Mouse (Mus musculus) embryonic facial prominence, embryonic 12.5 days (tissue): Measurements from ENCODE around the gene Parp2. TPM values are rescaled to one million over a fixed set of nuclear protein-coding genes. Genes with fewer than 3 reads are reported as not detected.
"Not testable (repeated sequence)": the region's sequence is repeated elsewhere in the genome, so short reads cannot be mapped to it uniquely, and the experiment has no call there.

Experiments
- ATAC-seq: fragments of 200-750 bp; cut with Nextera tagmentation; 2 replicates; pipeline ENCODE4 v1.8.0; 2017; ENCODE audit not compliant: insufficient number of reproducible peaks, insufficient read depth, low FRiP score, low TSS enrichment
- H3K27ac ChIP-seq: fragments of 300-500 bp; sonication (generic); 2 replicates; pipeline ENCODE4 v1.5.1; 2016; ENCODE audit warnings: mild to moderate bottlenecking
- H3K27me3 ChIP-seq: fragments of 300-500 bp; sonication (generic); 2 replicates; pipeline ENCODE4 v1.6.1; 2016; ENCODE audit warnings: mild to moderate bottlenecking, moderate library complexity
- H3K36me3 ChIP-seq: fragments of 300-500 bp; sonication (generic); 2 replicates; pipeline ENCODE4 v1.6.1; 2016; ENCODE audit warnings: mild to moderate bottlenecking
- H3K4me1 ChIP-seq: fragments of 300-500 bp; sonication (generic); 2 replicates; pipeline ENCODE4 v1.6.1; 2016
- H3K4me2 ChIP-seq: fragments of 300-500 bp; sonication (generic); replicated peaks from 2 replicates; pipeline ENCODE4 v1.6.1; 2016; ENCODE audit warnings: mild to moderate bottlenecking, moderate library complexity
- H3K4me3 ChIP-seq: fragments of 300-500 bp; sonication (generic); 2 replicates; pipeline ENCODE4 v1.5.1; 2016; ENCODE audit warnings: mild to moderate bottlenecking
- H3K9ac ChIP-seq: fragments of 300-500 bp; sonication (generic); 2 replicates; pipeline ENCODE4 v1.6.1; 2016; ENCODE audit warnings: mild to moderate bottlenecking, moderate library complexity
- H3K9me3 ChIP-seq: fragments of 300-500 bp; sonication (generic); 2 replicates; pipeline ENCODE4 v1.6.1; 2016; ENCODE audit warnings: mild to moderate bottlenecking, moderate library complexity
- WGBS: fragments of 180-500 bp; shearing (Covaris S2); methylation state at CpG from one replicate; pipeline ENCODE4 v1.1.7; 2016; 5-methylcytosine and 5-hydroxymethylcytosine counted together
- polyA plus RNA-seq: library from polyadenylated mRNA; unstranded; fragments of >200 nt; fragmentation: Nextera tagmentation; extraction: Ambion mirVana; gene quantifications from 2 replicates; pipeline ENCODE4 v1.2.1, GENCODE M21; 2016

Gene Parp2
- polyA plus RNA-seq, 1 experiment from 2014 or later: 67.6 TPM

GRCm38 (mm10) chr14:50834435-50834834 is 26.8 kb downstream of the Parp2 start:
- WGBS: 41% methylated on average over 2 of the region's 2 CpGs
- ATAC-seq: no peak
- H3K9me3 ChIP-seq: no peaks in the 10 kb centered on the region

GRCm38 (mm10) chr14:50837236-50837635 is 29.6 kb downstream of the Parp2 start:
- Histone ChIP-seq H3K4me2 (no peak overlapping the region), H3K4me3 (no peak overlapping the region), H3K4me1 (no peaks in the 10 kb centered on the region), H3K9ac (no peak overlapping the region), H3K27me3 (no peaks in the 10 kb centered on the region), H3K27ac (no peak overlapping the region), H3K36me3 (no peaks in the 10 kb centered on the region), H3K9me3 (no peaks in the 10 kb centered on the region)
- ATAC-seq: no peak
- 57% methylated on average over 6 of the region's 6 CpGs for WGBS

More at GRCm38 (mm10) chr14:50834435-50834834, 26.8 kb downstream of the Parp2 start:
- no peaks in the 10 kb centered on the region for H3K4me1 ChIP-seq
- H3K27me3 ChIP-seq: no peaks in the 10 kb centered on the region
- no peak overlapping the region for H3K4me2 ChIP-seq
- no peaks in the 10 kb centered on the region for H3K36me3 ChIP-seq
- 0 out of 2 replicates have a peak overlapping the region, but pooled peaks have one; percentile 5 for H3K27ac ChIP-seq
- no peak overlapping the region for H3K9ac ChIP-seq
- no peak overlapping the region for H3K4me3 ChIP-seq

DNA sequence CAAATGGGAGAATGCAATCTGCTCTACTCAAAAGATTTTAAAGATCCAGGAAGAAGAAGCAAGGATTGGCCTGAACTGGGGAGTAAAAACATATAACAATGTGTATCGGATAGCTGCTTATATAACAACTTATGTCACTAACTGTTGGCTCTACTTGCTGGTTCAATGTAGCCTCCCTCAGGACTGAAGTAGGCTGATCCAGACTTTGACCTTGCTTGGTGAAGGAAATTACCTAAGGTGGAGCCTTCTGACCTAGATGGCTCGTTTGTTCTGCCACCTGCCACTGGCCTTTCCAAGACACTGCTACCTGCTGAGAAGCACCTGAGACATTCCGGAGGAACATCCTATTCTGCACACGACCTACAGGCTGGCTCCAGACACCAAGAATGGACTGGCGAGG is 48.1 kb downstream of the Parp2 start:
- H3K9ac ChIP-seq: no peak overlapping the region
- H3K4me2 ChIP-seq: no peak overlapping the region
- no peak for ATAC-seq
- H3K27me3 ChIP-seq: no peaks in the 10 kb centered on the region
- no peak overlapping the region for H3K27ac ChIP-seq
- H3K4me3 ChIP-seq: no peak overlapping the region
- H3K36me3 ChIP-seq: no peaks in the 10 kb centered on the region
- WGBS: 87% methylated on average over 5 of the region's 5 CpGs
- no peaks in the 10 kb centered on the region for H3K4me1 ChIP-seq
- H3K9me3 ChIP-seq: no peaks in the 10 kb centered on the region

- 95% methylated on average over 10 of the region's 10 CpGs for WGBS
- Histone ChIP-seq H3K36me3 (no peaks in the 10 kb centered on the region), H3K9ac (no peak overlapping the region)
Measured at GRCm38 (mm10) chr14:50862641-50863040, 55.0 kb downstream of the Parp2 start.

DNA sequence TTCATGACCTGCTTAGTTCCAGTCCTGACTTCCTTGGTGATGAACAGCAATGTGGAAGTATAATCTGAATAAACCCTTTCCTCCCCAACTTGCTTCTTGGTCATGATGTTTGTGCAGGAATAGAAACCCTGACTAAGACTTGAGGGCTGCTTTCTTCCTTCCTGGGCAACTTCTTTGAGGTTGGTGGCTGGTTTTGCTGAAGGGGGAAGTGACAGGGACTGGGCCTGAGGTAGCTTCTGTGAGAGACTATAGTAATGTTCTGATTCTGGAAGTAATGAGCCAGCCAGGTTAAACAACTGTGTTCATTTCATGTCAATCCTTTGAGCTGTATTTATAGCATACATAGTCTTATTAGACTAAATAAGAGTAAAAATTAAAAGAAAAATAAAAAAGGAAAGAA is 57.4 kb downstream of the Parp2 start:
- ATAC-seq, H3K27ac ChIP-seq, H3K4me2 ChIP-seq, H3K4me1 ChIP-seq, H3K9me3 ChIP-seq, H3K9ac ChIP-seq, H3K4me3 ChIP-seq, H3K27me3 ChIP-seq, H3K36me3 ChIP-seq: not testable (repeated sequence)

More at GRCm38 (mm10) chr14:50862641-50863040, 55.0 kb downstream of the Parp2 start:
- Histone ChIP-seq H3K4me1 (no peaks in the 10 kb centered on the region), H3K27me3 (no peaks in the 10 kb centered on the region), H3K4me3 (no peak overlapping the region), H3K27ac (no peak overlapping the region), H3K9me3 (no peaks in the 10 kb centered on the region), H3K4me2 (no peak overlapping the region)
- ATAC-seq: no peak

DNA sequence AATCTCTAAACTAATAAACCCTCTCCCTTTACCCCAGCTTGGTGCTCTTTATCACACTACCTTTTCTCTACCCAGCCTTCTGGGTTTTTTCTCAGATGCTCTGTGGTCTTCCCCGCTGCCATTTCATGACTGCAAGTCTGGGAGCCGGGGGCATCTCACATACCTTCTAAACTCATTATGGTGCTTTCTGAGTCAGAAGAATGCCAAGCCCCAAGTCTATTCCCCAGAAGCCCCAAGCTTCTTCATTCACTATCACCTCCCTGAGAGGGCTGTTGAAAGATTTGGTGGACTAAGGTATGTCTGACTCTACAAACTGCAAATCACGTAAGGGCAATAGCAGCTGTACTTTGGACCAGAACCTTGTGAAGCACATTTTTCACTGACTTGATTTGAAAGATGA is 59.3 kb downstream of the Parp2 start:
- peaks cover 5% of the 10 kb centered on the region for H3K4me1 ChIP-seq
- no peak overlapping the region for H3K4me2 ChIP-seq
- H3K9ac ChIP-seq: no peak overlapping the region
- no peak for ATAC-seq
- no peak overlapping the region for H3K27ac ChIP-seq
- no peaks in the 10 kb centered on the region for H3K27me3 ChIP-seq
- H3K9me3 ChIP-seq: no peaks in the 10 kb centered on the region
- H3K4me3 ChIP-seq: no peak overlapping the region
- WGBS: 89% methylated on average over 3 of the region's 3 CpGs
- no peaks in the 10 kb centered on the region for H3K36me3 ChIP-seq

DNA sequence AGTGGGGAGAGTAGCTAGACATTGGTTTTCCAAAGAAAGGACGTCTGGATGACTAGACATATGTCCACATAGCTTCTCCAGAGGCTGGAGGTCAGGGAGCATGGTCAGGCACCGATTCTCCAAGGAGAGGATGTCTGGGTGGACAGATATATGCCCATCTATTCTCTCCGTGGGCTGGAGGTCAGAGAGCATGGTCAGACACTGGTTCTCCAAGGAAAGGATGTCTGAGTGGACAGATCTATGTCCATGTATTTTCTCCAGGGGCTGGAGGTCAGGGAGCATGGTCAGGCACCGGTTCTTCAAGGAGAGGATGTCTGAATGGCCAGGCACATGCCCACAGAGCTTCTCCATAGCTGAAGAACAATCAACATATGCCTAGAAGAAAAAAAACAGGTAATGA is 60.6 kb downstream of the Parp2 start:
- no peaks in the 10 kb centered on the region for H3K9me3 ChIP-seq
- 75% methylated on average over 4 of the region's 4 CpGs for WGBS

GRCm38 (mm10) chr14:50868656-50869055 is 61.0 kb downstream of the Parp2 start:
- Histone ChIP-seq H3K4me2 (no peak overlapping the region), H3K27me3 (no peaks in the 10 kb centered on the region), H3K36me3 (no peaks in the 10 kb centered on the region), H3K27ac (no peak overlapping the region), H3K9me3 (no peaks in the 10 kb centered on the region), H3K4me3 (no peak overlapping the region), H3K4me1 (peaks cover 5% of the 10 kb centered on the region), H3K9ac (no peak overlapping the region)
- 90% methylated on average over 5 of the region's 5 CpGs for WGBS
- no peak for ATAC-seq

More for the DNA sequence above, 60.6 kb downstream of the Parp2 start:
- Histone ChIP-seq H3K4me2 (no peak overlapping the region), H3K4me3 (no peak overlapping the region), H3K27ac (no peak overlapping the region), H3K4me1 (peaks cover 5% of the 10 kb centered on the region), H3K9ac (no peak overlapping the region), H3K27me3 (no peaks in the 10 kb centered on the region), H3K36me3 (no peaks in the 10 kb centered on the region)
- ATAC-seq: no peak

DNA sequence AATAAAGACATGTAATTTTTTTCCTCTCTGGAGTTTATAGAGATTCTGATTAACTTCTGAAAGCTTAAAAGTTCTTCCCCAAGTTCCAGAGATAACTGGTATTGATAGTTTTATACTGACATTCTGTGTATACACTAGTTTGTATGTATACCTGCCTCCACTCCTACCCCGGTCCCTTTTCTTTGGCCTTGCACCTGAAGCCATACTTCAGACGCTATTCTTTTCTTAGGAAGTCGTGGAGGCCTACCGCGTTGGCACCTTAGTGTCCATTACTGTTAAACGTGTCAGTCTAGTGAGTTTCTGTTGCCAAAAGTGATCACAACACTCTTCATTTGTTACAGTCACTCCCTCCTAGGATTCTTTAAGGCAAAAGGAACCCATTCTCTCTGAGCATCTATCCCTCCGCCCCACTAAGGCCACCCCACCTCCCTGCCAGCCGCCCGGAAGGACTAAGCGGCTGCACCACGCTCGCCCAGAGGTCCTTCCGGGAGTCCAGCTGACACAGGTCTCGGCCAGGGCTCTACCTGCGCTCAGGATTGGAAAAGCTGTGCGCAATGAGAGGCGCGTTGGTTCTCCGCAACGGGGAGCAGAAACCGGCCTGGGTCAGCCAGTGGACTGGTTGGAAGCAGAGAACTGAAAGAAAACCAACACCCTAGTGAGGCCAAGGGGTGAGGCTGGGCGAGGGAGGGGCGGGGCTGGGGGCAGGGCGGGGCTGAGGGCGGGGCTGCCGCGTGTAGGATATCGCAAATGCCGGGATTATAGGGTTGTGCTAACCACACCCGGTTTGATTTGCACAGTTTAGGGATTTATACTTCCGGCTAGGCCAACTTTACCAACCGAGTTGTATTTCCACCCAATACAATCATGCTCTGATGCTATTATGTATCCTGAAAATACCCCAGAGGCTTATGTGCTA is 62.5 kb downstream of the Parp2 start, which contains the start of gene Tep1:
Gene Tep1, minus strand, starts transcription at position 672 of the 916 bp plus-strand sequence.
- no peaks in the 10 kb centered on the region for H3K9me3 ChIP-seq
- WGBS: 8% methylated on average over 32 of the region's 32 CpGs
- H3K27me3 ChIP-seq: no peaks in the 10 kb centered on the region
- H3K4me3 ChIP-seq: peak within 1 kb of the TSS; percentile 49
- H3K4me2 ChIP-seq: peak within 1 kb of the TSS; percentile 61
- no peaks in the 10 kb centered on the region for H3K36me3 ChIP-seq
- H3K9ac ChIP-seq: peak within 1 kb of the TSS; percentile 63
- peak within 1 kb of the TSS; percentile 67 for H3K27ac ChIP-seq
- peaks cover 5% of the 10 kb centered on the region for H3K4me1 ChIP-seq
- ATAC-seq: peak; percentile 74

- peak overlapping the region; percentile 63; the same call in 1 of the 2 replicates for H3K9ac ChIP-seq
- 26% methylated on average over 5 of the region's 5 CpGs for WGBS
- H3K4me2 ChIP-seq: peak overlapping the region; percentile 61
- peaks cover 5% of the 10 kb centered on the region for H3K4me1 ChIP-seq
- 0 out of 2 replicates have a peak, but pooled peaks have one; percentile 22 for ATAC-seq
- no peaks in the 10 kb centered on the region for H3K27me3 ChIP-seq
- peak overlapping the region; percentile 49 for H3K4me3 ChIP-seq
- no peaks in the 10 kb centered on the region for H3K36me3 ChIP-seq
- no peaks in the 10 kb centered on the region for H3K9me3 ChIP-seq
- H3K27ac ChIP-seq: no peak overlapping the region
Measured at GRCm38 (mm10) chr14:50870805-50871143, 63.1 kb downstream of the Parp2 start.
